Mouse (Mus musculus): ENCODE measurements around the gene Gm3139.
"Not testable (repeated sequence)": the region's sequence is repeated elsewhere in the genome, so short reads cannot be mapped to it uniquely, and the experiment has no call there.

Gm3139 gene

DNA sequence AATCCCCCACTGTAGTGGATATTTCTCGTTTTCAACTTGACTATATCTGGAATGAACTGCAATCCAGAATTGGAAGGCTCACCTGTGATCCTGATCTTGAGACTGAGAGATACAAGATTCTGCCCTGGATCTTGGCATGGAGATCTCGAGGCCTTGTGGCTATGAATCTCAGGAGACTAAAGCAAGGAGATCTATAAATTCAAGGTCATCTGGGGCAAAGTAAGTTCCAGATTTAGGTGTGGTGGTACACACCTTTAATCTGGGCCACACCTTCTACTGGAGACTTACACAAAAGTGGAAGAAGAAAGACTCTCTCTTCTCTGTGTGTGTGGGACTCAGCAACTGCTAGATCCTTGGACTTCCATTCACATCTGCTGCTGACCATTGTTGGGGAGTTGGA is at the start of gene Gm3139:
Gm3139 (plus strand) TSS at position 301 of the 400 bp plus-strand sequence.
- not testable (repeated sequence) for DNase-seq (ENCODE audit: low read depth)

Data from induced T-regulatory cell, adult 2 months (primary cell).